Mouse (Mus musculus) embryonic facial prominence, embryonic 11.5 days (tissue): ENCODE measurements around the gene Trp53inp2. TPM values are rescaled to one million over a fixed set of nuclear protein-coding genes. Genes with fewer than 3 reads are reported as not detected.

Source experiments
- ATAC-seq: fragments of 200-750 bp; cut with Nextera tagmentation; replicated peaks from 2 replicates; pipeline ENCODE4 v1.8.0; 2017; ENCODE audit warnings: low read depth; ENCODE audit not compliant: insufficient number of reproducible peaks, low FRiP score, low TSS enrichment
- DNase-seq: peaks from one replicate; pipeline ENCODE4 v3.0.0-alpha.2; 2015; ENCODE audit warnings: low spot score
- H3K27ac ChIP-seq: fragments of 300-500 bp; sonication (generic); replicated peaks from 2 replicates; pipeline ENCODE4 v1.5.1; 2014; ENCODE audit warnings: mild to moderate bottlenecking, low read depth, low read length, control low read depth
- H3K27me3 ChIP-seq: fragments of 300-500 bp; sonication (generic); 2 replicates; pipeline ENCODE4 v1.6.1; 2014; ENCODE audit warnings: mild to moderate bottlenecking, low read length, moderate library complexity, mixed read lengths; ENCODE audit not compliant: control insufficient read depth, insufficient read depth
- H3K36me3 ChIP-seq: fragments of 300-500 bp; sonication (generic); replicated peaks from 2 replicates; pipeline ENCODE4 v1.6.1; 2014; ENCODE audit warnings: low read depth, mild to moderate bottlenecking, low read length, moderate library complexity, mixed read lengths; ENCODE audit not compliant: control insufficient read depth, insufficient read depth
- H3K4me1 ChIP-seq: fragments of 300-500 bp; sonication (generic); 2 replicates; pipeline ENCODE4 v1.6.1; 2014; ENCODE audit warnings: low read length, mixed read lengths; ENCODE audit not compliant: control insufficient read depth, insufficient read depth
- H3K4me2 ChIP-seq: fragments of 300-500 bp; sonication (generic); 2 replicates; pipeline ENCODE4 v1.6.1; 2014; ENCODE audit warnings: low read depth, mild to moderate bottlenecking, control low read depth, low read length, moderate library complexity
- H3K4me3 ChIP-seq: fragments of 300-500 bp; sonication (generic); 2 replicates; pipeline ENCODE4 v1.5.1; 2014; ENCODE audit warnings: low read depth, low read length, control low read depth
- H3K9ac ChIP-seq: fragments of 300-500 bp; sonication (generic); replicated peaks from 2 replicates; pipeline ENCODE4 v1.6.1; 2014; ENCODE audit warnings: mild to moderate bottlenecking, control low read depth, low read length
- H3K9me3 ChIP-seq: fragments of 300-500 bp; sonication (generic); replicated peaks from 2 replicates; pipeline ENCODE4 v1.6.1; 2016; ENCODE audit warnings: mild to moderate bottlenecking, low read length, inconsistent platforms, mixed read lengths; ENCODE audit not compliant: control insufficient read depth
- WGBS: fragments of 180-500 bp; shearing (Covaris S2); extraction: QIAGEN DNeasy Blood & Tissue Kit; methylation state at CpG from one replicate; pipeline ENCODE4 v1.1.7; 2014; 5-methylcytosine and 5-hydroxymethylcytosine counted together
- polyA plus RNA-seq: library from polyadenylated mRNA; unstranded; fragments of >200 nt; fragmentation: Nextera tagmentation; extraction: Ambion mirVana; gene quantifications from 2 replicates; pipeline ENCODE4 v1.2.1, GENCODE M21; 2014

The Trp53inp2 gene
- polyA plus RNA-seq = 28.8 and 29.5 TPM in 2 replicates

DNA sequence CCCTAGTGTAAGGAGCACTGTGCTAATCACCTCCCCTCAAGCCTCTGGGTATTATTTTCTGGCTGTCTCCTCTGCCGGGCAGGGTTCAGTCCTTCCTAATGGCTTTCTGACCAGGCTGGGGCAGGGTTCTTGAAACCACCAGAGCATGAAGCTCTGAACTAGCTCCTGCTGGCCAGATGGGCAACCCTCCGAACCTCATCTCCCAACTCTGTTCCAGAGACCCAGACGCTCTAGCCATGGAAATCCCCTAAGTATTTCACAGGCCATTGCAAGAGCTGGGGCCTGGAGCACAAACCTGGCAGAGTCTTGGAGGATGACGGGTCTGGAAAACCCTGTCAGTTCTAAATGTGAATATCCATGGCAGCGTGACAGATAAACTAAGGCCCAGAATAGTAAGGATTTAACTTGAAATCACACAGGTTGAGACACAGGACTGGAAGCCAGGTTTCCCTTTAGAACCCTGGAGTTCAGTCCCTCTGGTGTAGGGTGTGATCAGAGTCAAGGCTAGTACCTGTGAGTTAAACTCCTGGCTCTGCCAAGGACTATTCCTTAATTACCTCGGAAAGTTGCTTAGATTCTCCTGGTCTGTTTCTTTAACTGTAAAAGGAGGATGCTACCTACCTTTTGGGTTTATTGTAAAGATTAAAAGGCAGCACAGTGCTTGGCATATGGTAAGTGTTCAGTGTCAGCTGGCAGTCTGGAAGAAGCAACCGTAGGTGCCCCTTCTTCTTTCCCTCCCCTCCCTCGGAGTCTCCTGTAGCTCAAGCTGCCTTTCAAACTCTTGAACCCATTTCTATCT lies at the start of gene Trp53inp2:
Gene Trp53inp2, plus strand, starts transcription at position 799 of the 799 bp plus-strand sequence.
- H3K4me3 ChIP-seq = peak within 1 kb of the TSS; percentile 67

DNA sequence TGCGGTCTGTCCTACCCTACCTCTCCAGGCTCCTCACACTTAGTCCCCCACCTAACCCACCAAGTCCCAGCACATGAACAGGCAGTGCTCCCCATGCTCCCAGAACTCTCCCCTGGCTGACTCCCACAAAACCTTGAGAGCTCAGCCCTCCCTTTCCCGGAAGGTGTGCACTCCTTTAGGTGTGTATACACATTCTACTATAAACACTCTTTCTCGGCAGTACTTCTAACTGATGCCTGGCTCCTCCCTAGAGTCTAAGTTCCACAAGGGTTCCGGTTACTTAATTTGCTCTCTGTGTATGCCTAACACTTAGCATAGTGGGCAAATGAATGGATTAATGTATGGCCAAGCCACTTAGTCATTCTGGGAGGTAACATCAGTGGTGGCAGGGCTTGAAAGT lies 49.5 kb upstream of the Trp53inp2 start:
- ATAC-seq = no peak
- Histone ChIP-seq H3K27ac (no peak overlapping the region), H3K27me3 (no peaks in the 10 kb centered on the region), H3K9ac (no peak overlapping the region), H3K4me1 (no peaks in the 10 kb centered on the region), H3K4me3 (no peak overlapping the region), H3K9me3 (no peaks in the 10 kb centered on the region), H3K4me2 (no peak overlapping the region), H3K36me3 (peaks cover 5% of the 10 kb centered on the region)
- 87% methylated on average over 4 of the region's 4 CpGs for WGBS
- no peak for DNase-seq

More for the DNA sequence above, at the start of gene Trp53inp2:
- H3K4me2 ChIP-seq = peak within 1 kb of the TSS; percentile 83
- 38% methylated on average over 8 of the region's 8 CpGs for WGBS
- no peak for DNase-seq
- peak within 1 kb of the TSS; percentile 90 for H3K27ac ChIP-seq
- H3K4me1 ChIP-seq = no peaks in the 10 kb centered on the region; the same call in 1 of the 2 replicates
- peak within 1 kb of the TSS; percentile 84 for H3K9ac ChIP-seq
- H3K9me3 ChIP-seq = no peaks in the 10 kb centered on the region
- H3K36me3 ChIP-seq = no peaks in the 10 kb centered on the region
- no peaks in the 10 kb centered on the region for H3K27me3 ChIP-seq
- no peak for ATAC-seq

DNA sequence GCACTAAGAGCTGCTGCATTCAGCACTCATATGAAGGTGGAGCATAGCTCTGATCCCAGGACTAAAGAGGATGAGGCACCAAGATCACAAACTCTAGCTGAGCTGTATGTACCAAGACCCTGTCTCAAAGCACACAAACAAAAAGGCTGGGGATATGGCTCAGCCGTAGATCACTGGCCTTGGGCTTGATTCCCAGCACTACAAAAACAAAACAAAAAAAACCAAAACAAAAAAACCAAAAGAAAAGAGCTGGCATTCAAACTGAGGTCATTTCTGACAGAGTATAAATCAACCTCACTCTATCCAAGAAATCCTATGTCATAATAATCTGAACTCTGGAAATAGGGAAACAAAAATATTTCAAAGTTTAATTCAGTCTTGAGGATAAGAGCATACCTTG lies 47.4 kb upstream of the Trp53inp2 start:
- Histone ChIP-seq H3K27ac (no peak overlapping the region), H3K4me3 (no peak overlapping the region), H3K36me3 (no peaks in the 10 kb centered on the region; the same call in none of the 2 replicates), H3K4me2 (no peak overlapping the region), H3K9ac (no peak overlapping the region), H3K27me3 (no peaks in the 10 kb centered on the region), H3K4me1 (no peaks in the 10 kb centered on the region), H3K9me3 (no peaks in the 10 kb centered on the region)
- ATAC-seq = no peak
- WGBS = 84% methylated on average over 1 of the region's 1 CpGs
- no peak for DNase-seq

DNA sequence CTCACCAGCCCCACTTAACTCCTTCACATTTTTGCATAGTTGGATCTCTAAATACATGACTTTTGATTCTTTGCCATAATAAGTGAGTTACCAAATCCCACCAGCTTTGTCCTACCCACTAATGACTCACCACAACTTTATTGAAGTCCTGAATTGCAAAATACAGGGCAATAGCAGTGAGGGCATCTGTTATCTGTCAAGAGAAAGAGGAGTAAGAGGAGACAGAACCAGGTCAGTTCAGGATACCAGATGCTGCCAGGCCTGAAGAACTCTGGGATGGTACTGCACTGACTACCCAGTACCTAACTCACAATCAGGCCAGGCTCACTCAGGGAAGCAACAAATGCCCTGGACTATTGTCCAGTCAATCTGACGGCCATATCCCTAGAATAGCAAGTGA lies 45.6 kb upstream of the Trp53inp2 start:
- Histone ChIP-seq H3K27me3 (no peaks in the 10 kb centered on the region), H3K4me2 (no peak overlapping the region), H3K4me1 (no peaks in the 10 kb centered on the region), H3K9ac (no peak overlapping the region), H3K4me3 (no peak overlapping the region), H3K9me3 (no peaks in the 10 kb centered on the region), H3K36me3 (no peaks in the 10 kb centered on the region; the same call in none of the 2 replicates), H3K27ac (no peak overlapping the region)
- DNase-seq (no peak), ATAC-seq (no peak)
- 88% methylated on average over 1 of the region's 1 CpGs for WGBS

DNA sequence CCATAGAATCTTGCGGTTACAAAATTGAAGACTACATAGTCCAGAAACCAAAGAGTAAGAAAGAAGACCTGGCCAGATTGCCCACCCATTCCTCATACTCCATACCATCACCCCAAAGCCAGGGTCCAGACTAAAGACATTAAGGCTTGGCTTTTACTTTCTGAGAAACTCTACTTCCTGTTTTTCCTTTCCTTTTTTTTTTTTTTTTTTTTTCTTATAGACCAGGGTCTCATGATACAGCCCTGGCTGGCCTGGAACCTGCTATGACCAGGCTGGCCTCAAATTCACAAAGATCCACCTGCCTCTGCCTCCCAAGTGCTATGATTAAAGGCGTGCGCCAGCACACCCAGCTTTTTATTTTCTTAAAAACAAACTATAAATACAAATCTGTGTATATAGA lies 44.6 kb upstream of the Trp53inp2 start:
- ATAC-seq = no peak
- DNase-seq = no peak
- H3K27ac ChIP-seq = no peak overlapping the region
- H3K9ac ChIP-seq = no peak overlapping the region
- H3K4me2 ChIP-seq = no peak overlapping the region
- 92% methylated on average over 3 of the region's 3 CpGs for WGBS
- no peaks in the 10 kb centered on the region for H3K9me3 ChIP-seq
- H3K36me3 ChIP-seq = no peaks in the 10 kb centered on the region; the same call in none of the 2 replicates
- H3K4me1 ChIP-seq = no peaks in the 10 kb centered on the region
- no peaks in the 10 kb centered on the region for H3K27me3 ChIP-seq
- H3K4me3 ChIP-seq = no peak overlapping the region

DNA sequence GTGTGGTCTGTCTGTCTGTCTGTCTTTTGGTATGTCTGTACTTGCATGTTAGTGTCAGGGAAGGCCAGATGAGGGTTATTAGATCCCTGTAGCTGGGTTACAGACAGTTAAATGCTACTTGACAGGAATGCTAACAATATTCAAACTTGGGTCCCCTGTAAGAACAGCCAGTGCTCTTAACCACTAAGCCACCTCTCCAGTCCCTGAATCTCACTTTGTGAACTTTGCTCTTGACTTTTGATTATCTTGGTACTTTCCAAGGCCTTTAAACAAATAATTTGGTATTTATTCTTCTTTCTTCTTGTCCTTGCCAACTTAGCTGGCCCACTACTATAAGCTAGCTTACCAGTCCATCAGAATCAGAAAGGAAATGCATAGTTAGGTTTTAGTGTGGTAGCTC lies 40.7 kb upstream of the Trp53inp2 start:
- no peak for ATAC-seq
- Histone ChIP-seq H3K4me1 (no peaks in the 10 kb centered on the region), H3K27ac (no peak overlapping the region), H3K4me3 (no peak overlapping the region), H3K9me3 (no peaks in the 10 kb centered on the region), H3K36me3 (no peaks in the 10 kb centered on the region), H3K27me3 (no peaks in the 10 kb centered on the region), H3K9ac (no peak overlapping the region), H3K4me2 (no peak overlapping the region)
- no peak for DNase-seq

DNA sequence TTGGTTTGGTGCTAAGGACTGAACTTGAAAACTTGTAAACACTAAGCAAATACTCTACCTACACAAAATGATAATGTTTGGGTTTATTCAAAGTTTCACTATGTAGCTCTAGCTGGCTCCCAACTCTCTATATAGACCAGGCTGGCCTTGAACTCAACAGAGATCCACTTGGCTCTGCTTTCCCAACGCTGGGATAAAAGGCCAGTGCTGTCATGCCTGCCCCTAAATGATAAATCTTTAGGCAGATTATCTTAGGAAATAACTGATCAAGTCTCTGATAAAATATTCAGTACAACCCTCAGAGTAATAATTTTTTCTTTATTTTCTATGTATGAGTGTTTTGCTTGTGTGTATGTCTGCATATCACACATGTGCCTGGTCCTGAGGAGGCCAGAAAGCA lies 34.2 kb upstream of the Trp53inp2 start:
- no peaks in the 10 kb centered on the region for H3K27me3 ChIP-seq
- H3K4me3 ChIP-seq = no peak overlapping the region
- no peaks in the 10 kb centered on the region for H3K36me3 ChIP-seq
- H3K27ac ChIP-seq = no peak overlapping the region
- ATAC-seq (no peak), DNase-seq (no peak)
- H3K9ac ChIP-seq = no peak overlapping the region
- H3K4me1 ChIP-seq = no peaks in the 10 kb centered on the region
- H3K4me2 ChIP-seq = no peak overlapping the region
- no peaks in the 10 kb centered on the region for H3K9me3 ChIP-seq
- 82% methylated on average over 1 of the region's 1 CpGs for WGBS

DNA sequence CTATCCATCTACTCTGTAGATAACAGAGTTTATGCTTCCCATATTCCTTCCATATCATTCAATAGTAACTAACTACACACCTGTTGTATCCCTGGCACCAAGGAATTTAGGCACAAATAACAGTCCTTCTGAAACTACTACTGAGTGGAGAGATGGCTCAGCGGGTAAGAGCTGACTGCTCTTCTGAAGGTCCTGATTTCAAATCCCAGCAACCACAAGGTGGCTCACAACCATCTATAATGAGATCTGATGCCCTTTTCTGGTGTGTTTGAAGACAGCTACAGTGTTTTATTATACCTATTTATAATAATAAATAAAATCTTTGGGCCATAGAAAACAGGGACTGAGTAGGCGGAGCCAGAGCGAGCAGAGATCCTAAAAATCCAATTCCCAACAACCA lies 26.5 kb upstream of the Trp53inp2 start:
- DNase-seq (no peak), ATAC-seq (no peak)
- Histone ChIP-seq H3K27ac (no peak overlapping the region), H3K9ac (no peak overlapping the region), H3K9me3 (no peaks in the 10 kb centered on the region), H3K4me1 (no peaks in the 10 kb centered on the region; the same call in 1 of the 2 replicates), H3K4me3 (no peak overlapping the region), H3K4me2 (no peak overlapping the region), H3K27me3 (no peaks in the 10 kb centered on the region), H3K36me3 (no peaks in the 10 kb centered on the region)
- WGBS = 95% methylated on average over 3 of the region's 3 CpGs
